Mouse (Mus musculus): ENCODE measurements around the gene Crybb2. TPM values are rescaled to one million over a fixed set of nuclear protein-coding genes. Genes with fewer than 3 reads are reported as not detected.

The Crybb2 gene
- total RNA-seq, 2 experiments from 2014 or later: not detected

GRCm38 (mm10) chr5:113038601-113039000, 31.3 kb downstream of the Crybb2 start:
- DNase-seq: no peak
- intact Hi-C loops (cut with DNase I): no loop called here

- intact Hi-C loops (cut with DNase I): no loop called here
- DNase-seq: no peak
Observed at GRCm38 (mm10) chr5:113035094-113036047, 34.5 kb downstream of the Crybb2 start.

GRCm38 (mm10) chr5:113031201-113031754, 38.6 kb downstream of the Crybb2 start:
- DNase-seq: peak; percentile 68
- intact Hi-C loops (cut with DNase I): no loop called here

- intact Hi-C loops (cut with DNase I): no loop called here
- DNase-seq: peak; percentile 63
Observed at GRCm38 (mm10) chr5:113030082-113030481, 39.8 kb downstream of the Crybb2 start.

- intact Hi-C loops (cut with DNase I): no loop called here
- DNase-seq: no peak
Observed at GRCm38 (mm10) chr5:113026706-113027105, 43.2 kb downstream of the Crybb2 start.

GRCm38 (mm10) chr5:113024154-113024764, 45.7 kb downstream of the Crybb2 start:
- intact Hi-C loops (cut with DNase I): no loop called here
- peak; percentile 56 for DNase-seq

- intact Hi-C loops (cut with DNase I): no loop called here
- peak; percentile 55 for DNase-seq
Observed at GRCm38 (mm10) chr5:113018190-113018589, 51.7 kb downstream of the Crybb2 start.

- intact Hi-C loops (cut with DNase I): no loop called here
Observed at GRCm38 (mm10) chr5:113017004-113017403, 52.9 kb downstream of the Crybb2 start.

GRCm38 (mm10) chr5:113015236-113016061, 54.5 kb downstream of the Crybb2 start, which contains the start of gene Grk3:
Gene Grk3 (minus strand): TSS chr5:113015791.
- intact Hi-C loops (cut with DNase I): no loop called here
- DNase-seq: peak; percentile 76

More at GRCm38 (mm10) chr5:113017004-113017403, 52.9 kb downstream of the Crybb2 start:
- DNase-seq: no peak

- intact Hi-C loops (cut with DNase I): no loop called here
- peak; percentile 62 for DNase-seq
Observed at GRCm38 (mm10) chr5:113014808-113015235, 55.1 kb downstream of the Crybb2 start.

- DNase-seq: peak; percentile 38
- intact Hi-C loops (cut with DNase I): no loop called here
Observed at GRCm38 (mm10) chr5:113014111-113014807, 55.7 kb downstream of the Crybb2 start.

- no peak for DNase-seq
- intact Hi-C loops (cut with DNase I): no loop called here
Observed at GRCm38 (mm10) chr5:113011926-113012325, 58.0 kb downstream of the Crybb2 start.

- intact Hi-C loops (cut with DNase I): no loop called here
Observed at GRCm38 (mm10) chr5:113009183-113009820, 60.6 kb downstream of the Crybb2 start.

GRCm38 (mm10) chr5:113008496-113008895, 61.4 kb downstream of the Crybb2 start:
- intact Hi-C loops (cut with DNase I): no loop called here
- DNase-seq: no peak

More at GRCm38 (mm10) chr5:113009183-113009820, 60.6 kb downstream of the Crybb2 start:
- DNase-seq: no peak

Other genes starting within 250 kb of the Crybb2 start
- 1 to 10 TPM; 5.6 to 6.8 TPM for gene Myo18b, start 173.8 kb downstream of the Crybb2 start, total RNA-seq (2021)
- 10 to 100 TPM; 68.4 to 73.9 TPM for gene Grk3, start 54.3 kb downstream of the Crybb2 start, total RNA-seq (2021)
- 1 to 10 TPM; 3.9 to 4.2 TPM for gene Crybb3, start 11.5 kb upstream of the Crybb2 start, total RNA-seq (2021)
- gene 2900026A02Rik, start 151.1 kb upstream of the Crybb2 start, total RNA-seq (2021): 10 to 100 TPM; 40.1 to 41.4 TPM
- under 1 TPM in 1 of 2 experiments, not detected in 1; 0.18 TPM for gene Tmem211, start 156.8 kb upstream of the Crybb2 start, total RNA-seq (2021)
- gene Sgsm1, start 240.7 kb upstream of the Crybb2 start, total RNA-seq (2021): 10 to 100 TPM; 67.4 to 74.9 TPM

All from left cerebral cortex, postnatal 4 days (tissue).